Comparison of ENCODE assay signal across 8 mouse cellular contexts in the genomic region with DNA sequence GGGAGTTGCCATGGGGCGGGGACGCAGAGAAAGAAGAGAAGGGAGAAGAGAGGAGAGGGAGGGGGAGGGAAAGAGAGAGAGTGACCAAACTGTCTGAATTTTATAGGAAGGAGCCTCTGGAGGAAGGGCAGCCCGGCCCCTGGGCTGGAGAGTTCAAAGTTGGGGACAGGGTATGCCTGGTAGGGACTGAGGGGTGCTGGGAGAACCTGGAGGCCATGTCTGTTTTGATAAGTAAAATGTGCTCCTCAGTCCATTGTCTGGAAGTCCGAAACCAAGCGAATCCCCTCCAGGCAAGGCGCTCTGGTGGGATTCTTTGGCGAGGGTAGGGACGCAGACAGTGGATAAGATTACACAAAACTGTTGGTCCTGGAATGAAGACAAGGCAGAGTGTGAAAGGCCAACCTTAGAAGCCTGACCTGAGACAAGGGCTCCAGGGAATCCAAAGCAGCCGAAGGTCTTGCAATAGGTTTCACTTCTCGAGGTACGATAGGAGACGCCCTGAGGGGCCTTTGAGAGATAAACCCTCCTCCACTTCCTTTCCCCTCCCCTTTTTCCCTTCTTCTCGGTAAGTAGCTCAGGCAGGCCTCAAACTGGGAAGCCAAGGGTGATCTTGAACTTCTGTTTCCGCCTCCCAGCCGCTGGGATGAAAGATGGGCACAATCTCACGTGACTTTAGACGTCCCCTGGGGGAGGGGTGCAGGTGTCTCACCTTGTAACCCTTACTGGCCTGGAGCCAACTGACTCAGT. TPM values are rescaled to one million over a fixed set of nuclear protein-coding genes. Genes with fewer than 3 reads are reported as not detected.
DNase-seq lines count a peak whose midpoint lies in the region; ATAC-seq and TF ChIP-seq lines count a peak whose summit lies in the region.

No protein-coding gene starts in this region.

- H3K27ac ChIP-seq in thymus, adult 2 months (ENCODE audit: control insufficient read depth, insufficient read depth, low read length): no peak overlapping the region
- peak overlapping the region; percentile 48; the same call in 1 of the 2 replicates for H3K27ac ChIP-seq in forebrain, embryonic 12.5 days
- H3K27ac ChIP-seq in liver, embryonic 11.5 days (ENCODE audit: low read depth, low read length): 0 out of 2 replicates have a peak overlapping the region, but pooled peaks have one; percentile 5
- no peak overlapping the region for H3K27ac ChIP-seq in stomach, embryonic 14.5 days (ENCODE audit: low read length)

- no peak overlapping the region for H3K4me3 ChIP-seq in thymus, adult 2 months (ENCODE audit: control insufficient read depth, insufficient read depth, low read length)
- no peak overlapping the region for H3K4me3 ChIP-seq in forebrain, embryonic 12.5 days (replicated peaks)
- peak overlapping the region; percentile 38 for H3K4me3 ChIP-seq in liver, embryonic 11.5 days (ENCODE audit: low read depth, low read length)
- no peak overlapping the region for H3K4me3 ChIP-seq in stomach, embryonic 14.5 days (ENCODE audit: low read depth, low read length)

- no peaks in the 10 kb centered on the region for H3K9me3 ChIP-seq in forebrain, embryonic 12.5 days
- H3K9me3 ChIP-seq in liver, embryonic 11.5 days (ENCODE audit: control insufficient read depth, low read length): no peaks in the 10 kb centered on the region
- no peaks in the 10 kb centered on the region for H3K9me3 ChIP-seq in stomach, embryonic 14.5 days (ENCODE audit: control insufficient read depth, low read depth, low read length)

- H3K4me1 ChIP-seq in thymus, adult 2 months (replicated peaks; ENCODE audit: control insufficient read depth, insufficient read depth, low read length): peaks cover 11% of the 10 kb centered on the region
- H3K4me1 ChIP-seq in forebrain, embryonic 12.5 days: peaks cover 13% of the 10 kb centered on the region
- peaks cover 37% of the 10 kb centered on the region for H3K4me1 ChIP-seq in liver, embryonic 11.5 days (replicated peaks; ENCODE audit: control insufficient read depth, insufficient read depth, low read length)
- 0 out of 2 replicates have a peak, but pooled peaks cover 3% of the 10 kb centered on the region for H3K4me1 ChIP-seq in stomach, embryonic 14.5 days (ENCODE audit: control insufficient read depth, insufficient read depth, low read length)

- TF ChIP-seq POLR2A in thymus, adult 2 months (IDR thresholded peaks at IDR 0.05; ENCODE audit: control insufficient read depth, extremely low read depth, insufficient read depth, low read length, poor library complexity): no peak

- no peaks in the 10 kb centered on the region for H3K36me3 ChIP-seq in thymus, adult 2 months (ENCODE audit: control insufficient read depth, insufficient read depth, low read length)
- no peaks in the 10 kb centered on the region for H3K36me3 ChIP-seq in forebrain, embryonic 12.5 days (replicated peaks)
- no peaks in the 10 kb centered on the region for H3K36me3 ChIP-seq in liver, embryonic 11.5 days (ENCODE audit: control insufficient read depth, insufficient read depth, low read length)
- H3K36me3 ChIP-seq in stomach, embryonic 14.5 days (ENCODE audit: control insufficient read depth, insufficient read depth, low read length): no peaks in the 10 kb centered on the region

- peak overlapping the region; percentile 39 for H3K4me2 ChIP-seq in forebrain, embryonic 12.5 days
- H3K4me2 ChIP-seq in liver, embryonic 11.5 days: peak overlapping the region; percentile 74
- H3K4me2 ChIP-seq in stomach, embryonic 14.5 days (replicated peaks; ENCODE audit: low read depth, low read length): peak overlapping the region; percentile 23

- no peak overlapping the region for H3K9ac ChIP-seq in forebrain, embryonic 12.5 days
- H3K9ac ChIP-seq in liver, embryonic 11.5 days (ENCODE audit: low read depth, low read length): peak overlapping the region; percentile 16; the same call in 1 of the 2 replicates
- H3K9ac ChIP-seq in stomach, embryonic 14.5 days (replicated peaks; ENCODE audit: low read depth, low read length): no peak overlapping the region

- no peaks in the 10 kb centered on the region for H3K27me3 ChIP-seq in thymus, adult 2 months (ENCODE audit: control insufficient read depth, insufficient read depth, low read length)
- peaks cover 24% of the 10 kb centered on the region for H3K27me3 ChIP-seq in forebrain, embryonic 12.5 days
- H3K27me3 ChIP-seq in liver, embryonic 11.5 days (replicated peaks; ENCODE audit: control insufficient read depth, insufficient read depth, low read length): no peaks in the 10 kb centered on the region
- H3K27me3 ChIP-seq in stomach, embryonic 14.5 days (ENCODE audit: control insufficient read depth, insufficient read depth, low read length): no peaks in the 10 kb centered on the region

- peak; percentile 7 to 9 for DNase-seq in thymus, postnatal 10 days (ENCODE audit: low spot score in 2 of 2)
- no peak for DNase-seq in thymus, adult 2 months
- peak; percentile 52 for DNase-seq in liver, embryonic 11.5 days (ENCODE audit: low spot score)
- DNase-seq in spleen, adult 18-20 months: no peak
- no peak for DNase-seq in ovary, postnatal 14 days (ENCODE audit: low spot score)
- no peak for DNase-seq in frontal cortex, postnatal 10 days (ENCODE audit: low spot score in 2 of 2)

- ATAC-seq in forebrain, embryonic 12.5 days (ENCODE audit: low FRiP score): peak; percentile 17; the same call in 1 of the 2 replicates
- ATAC-seq in liver, embryonic 11.5 days (replicated peaks; ENCODE audit: low FRiP score): 0 out of 2 replicates have a peak, but pooled peaks have one; percentile 21
- peak; percentile 42; the same call in 1 of the 2 replicates for ATAC-seq in stomach, embryonic 14.5 days (ENCODE audit: insufficient number of reproducible peaks, insufficient read depth, low FRiP score, low read depth)

- TF ChIP-seq CTCF in thymus, adult 2 months (IDR thresholded peaks at IDR 0.05; ENCODE audit: borderline replicate concordance, control insufficient read depth, extremely low read depth, insufficient read depth, low read length, poor library complexity): no peak; the same call in 1 of the 2 replicates

- WGBS in thymus, adult 2 months: 42% methylated on average over 17 of the region's 17 CpGs
- WGBS in forebrain, embryonic 12.5 days: 17% methylated on average over 17 of the region's 17 CpGs
- WGBS in liver, embryonic 11.5 days: 11% methylated on average over 17 of the region's 17 CpGs
- 26% methylated on average over 17 of the region's 17 CpGs for WGBS in stomach, embryonic 14.5 days

RNA-seq across cellular contexts. Expression of a gene that starts 6.6 kb away (rescaled TPM):
- polyA plus RNA-seq in thymus, adult 2 months (2012; rRNA removed): 10.2 and 13.5 TPM in 2 replicates
- polyA plus RNA-seq in forebrain, embryonic 12.5 days (2016; fragmentation: Nextera tagmentation; extraction: Ambion mirVana): 6.8 and 8.2 TPM in 2 replicates
- 1.0 TPM in 2 replicates for polyA plus RNA-seq in liver, embryonic 11.5 days (2014; fragmentation: Nextera tagmentation; extraction: Ambion mirVana)
- 8.1 and 8.3 TPM in 2 replicates for polyA plus RNA-seq in stomach, embryonic 14.5 days (2014; fragmentation: Nextera tagmentation; extraction: Ambion mirVana)

RNA-seq across cellular contexts. Expression of a gene that starts 42.6 kb away (rescaled TPM):
- 0.22 TPM in 1 of 2 replicates, not detected in the other for polyA plus RNA-seq in thymus, adult 2 months (2012; rRNA removed)
- polyA plus RNA-seq in forebrain, embryonic 12.5 days (2016; fragmentation: Nextera tagmentation; extraction: Ambion mirVana): not detected in 2 replicates
- not detected in 2 replicates for polyA plus RNA-seq in liver, embryonic 11.5 days (2014; fragmentation: Nextera tagmentation; extraction: Ambion mirVana)
- not detected in 2 replicates for polyA plus RNA-seq in stomach, embryonic 14.5 days (2014; fragmentation: Nextera tagmentation; extraction: Ambion mirVana)

RNA-seq across cellular contexts. Expression of a gene that starts 47.9 kb away (rescaled TPM):
- polyA plus RNA-seq in thymus, adult 2 months (2012; rRNA removed): 3.7 and 5.9 TPM in 2 replicates
- polyA plus RNA-seq in forebrain, embryonic 12.5 days (2016; fragmentation: Nextera tagmentation; extraction: Ambion mirVana): 16.8 and 17.2 TPM in 2 replicates
- 3.8 and 4.0 TPM in 2 replicates for polyA plus RNA-seq in liver, embryonic 11.5 days (2014; fragmentation: Nextera tagmentation; extraction: Ambion mirVana)
- polyA plus RNA-seq in stomach, embryonic 14.5 days (2014; fragmentation: Nextera tagmentation; extraction: Ambion mirVana): 13.0 and 14.0 TPM in 2 replicates

RNA-seq across cellular contexts. Expression of a gene that starts 50.7 kb away (rescaled TPM):
- 28.4 and 30.0 TPM in 2 replicates for polyA plus RNA-seq in thymus, adult 2 months (2012; rRNA removed)
- polyA plus RNA-seq in forebrain, embryonic 12.5 days (2016; fragmentation: Nextera tagmentation; extraction: Ambion mirVana): 49.8 and 51.5 TPM in 2 replicates
- polyA plus RNA-seq in liver, embryonic 11.5 days (2014; fragmentation: Nextera tagmentation; extraction: Ambion mirVana): 65.5 and 68.2 TPM in 2 replicates
- polyA plus RNA-seq in stomach, embryonic 14.5 days (2014; fragmentation: Nextera tagmentation; extraction: Ambion mirVana): 43.6 and 45.8 TPM in 2 replicates

Comparison
In these comparisons a context has a peak if more than half of its experiments do, and no peak if none do; other contexts are left out.
1. DNase-seq: peak in thymus, postnatal 10 days (2 of 2) and liver, embryonic 11.5 days (single experiment); none in thymus, adult 2 months (single experiment), spleen, adult 18-20 months (0 of 2), ovary, postnatal 14 days (single experiment) and frontal cortex, postnatal 10 days (0 of 2).
2. H3K27ac ChIP-seq: peak in forebrain, embryonic 12.5 days (single experiment) and liver, embryonic 11.5 days (single experiment); none in thymus, adult 2 months (single experiment) and stomach, embryonic 14.5 days (single experiment).
3. H3K4me2 ChIP-seq: peak in every context shown above with its lines; median percentile 74 in liver, embryonic 11.5 days; 39 in forebrain, embryonic 12.5 days; 23 in stomach, embryonic 14.5 days.
4. Peak in every context shown above with its lines, with median percentiles within 50 percentile points of each other: ATAC-seq.